Mouse (Mus musculus) ES-E14 (cell line): ENCODE measurements at regions not wholly inside any gene's neighbourhood (a gene's known extent, or its start where the extent isn't known, plus 50 kb on each side); places are given as distances from the start of the nearest gene placed in this dataset.

Experiments
- DNase-seq: peaks from one replicate; pipeline ENCODE4 v3.0.0-alpha.2; 2013; ENCODE audit warnings: low read depth, low spot score
- H3K27ac ChIP-seq: 2 replicates; pipeline ENCODE4 v1.5.1; 2012; ENCODE audit warnings: low read depth, mild to moderate bottlenecking, low read length, moderate library complexity, mixed read lengths; ENCODE audit not compliant: poor library complexity, insufficient read depth, severe bottlenecking
- H3K36me3 ChIP-seq: 2 replicates; pipeline ENCODE4 v1.6.1; 2012; ENCODE audit warnings: mild to moderate bottlenecking, low read length, moderate library complexity, mixed read lengths; ENCODE audit not compliant: control insufficient read depth, poor library complexity, insufficient read depth, severe bottlenecking
- H3K4me1 ChIP-seq, 2 experiments: fragments of 150-350 bp in 1 of 2; sonication (generic) in 1 of 2; 2 replicates each; pipeline ENCODE4 v1.6.1; 2012; ENCODE audit warnings: low read length in 2 of 2, mild to moderate bottlenecking in 1 of 2, mixed read lengths in 1 of 2; ENCODE audit not compliant: control insufficient read depth in 2 of 2, insufficient read depth in 2 of 2, poor library complexity in 1 of 2
- H3K4me3 ChIP-seq, 2 experiments: fragments of 150-350 bp in 1 of 2; sonication (generic) in 1 of 2; 2 replicates each; pipeline ENCODE4 v1.5.1; 2012; ENCODE audit warnings: low read length in 2 of 2, low read depth in 1 of 2, mild to moderate bottlenecking in 1 of 2, mixed read lengths in 1 of 2; ENCODE audit not compliant: insufficient read depth in 1 of 2, poor library complexity in 1 of 2, severe bottlenecking in 1 of 2
- H3K9ac ChIP-seq: 2 replicates; pipeline ENCODE4 v1.6.1; 2012; ENCODE audit warnings: low read depth, mild to moderate bottlenecking, low read length, mixed read lengths; ENCODE audit not compliant: poor library complexity, insufficient read depth, severe bottlenecking
- H3K9me3 ChIP-seq: fragments of 150-350 bp; sonication (generic); 2 replicates; pipeline ENCODE4 v1.6.1; 2012; ENCODE audit warnings: low read depth, mild to moderate bottlenecking, low read length; ENCODE audit not compliant: control insufficient read depth, insufficient read depth
- CHD2 ChIP-seq: IDR thresholded peaks from 2 replicates; pipeline ENCODE4 v1.6.1; 2014; ENCODE audit warnings: mild to moderate bottlenecking, low read depth, low read length, inconsistent platforms
- HCFC1 ChIP-seq: IDR thresholded peaks from 2 replicates; pipeline ENCODE4 v1.6.1; 2012; ENCODE audit warnings: low read length, inconsistent platforms, borderline replicate concordance; ENCODE audit not compliant: insufficient read depth
- MAFK ChIP-seq: IDR thresholded peaks from 2 replicates; pipeline ENCODE4 v1.6.1; 2014; ENCODE audit warnings: mild to moderate bottlenecking, low read depth, low read length, inconsistent platforms; ENCODE audit not compliant: insufficient read depth
- ZC3H11A ChIP-seq: IDR thresholded peaks from 2 replicates; pipeline ENCODE4 v1.6.1; 2012; ENCODE audit warnings: low read depth, mild to moderate bottlenecking, inconsistent platforms, low read length, borderline replicate concordance
- ZNF384 ChIP-seq: IDR thresholded peaks from 2 replicates; pipeline ENCODE4 v1.6.1; 2012; ENCODE audit warnings: low read depth, low read length, inconsistent platforms
- in situ Hi-C, 2 experiments: fragments of 600-800 bp; cut with MboI; formaldehyde crosslinking; loops; one replicate each; pipeline ENCODE4 v1.15.1; 2025; ENCODE audit warnings: low sequenced_read_pairs in 2 of 2, inconsistent platforms in 1 of 2; ENCODE audit not compliant: unreplicated experiment in 2 of 2

- H3K9me3 ChIP-seq: no peaks in the 10 kb centered on the region
- no peak overlapping the region for H3K4me3 ChIP-seq
- no peak overlapping the region for H3K27ac ChIP-seq
- in situ Hi-C loops: loop anchor here in 1 of 2 experiments (25.0 kb wide), 1 partner anchor 342 kb away; the partner anchor contains the start of gene Kcns3
- H3K4me1 ChIP-seq: no peaks in the 10 kb centered on the region
- TF ChIP-seq ZNF384 (no peak), ZC3H11A (no peak), CHD2 (no peak), MAFK (no peak), HCFC1 (no peak)
- no peak overlapping the region for H3K9ac ChIP-seq
- no peaks in the 10 kb centered on the region for H3K36me3 ChIP-seq
- DNase-seq: no peak
Measured at GRCm38 (mm10) chr12:10820335-10820734, 330.5 kb downstream of the Kcns3 start.

- in situ Hi-C loops: loop anchor here in 1 of 2 experiments (25.0 kb wide), 1 partner anchor 344 kb away; the partner anchor contains the start of gene Kcns3
- H3K9me3 ChIP-seq: no peaks in the 10 kb centered on the region
- no peaks in the 10 kb centered on the region for H3K4me1 ChIP-seq
- DNase-seq: no peak
- H3K4me3 ChIP-seq: no peak overlapping the region
- no peaks in the 10 kb centered on the region for H3K36me3 ChIP-seq
- TF ChIP-seq MAFK: no peak
- TF ChIP-seq CHD2: no peak
- no peak for TF ChIP-seq HCFC1
- no peak for TF ChIP-seq ZC3H11A
- TF ChIP-seq ZNF384: no peak
- no peak overlapping the region for H3K27ac ChIP-seq
- no peak overlapping the region for H3K9ac ChIP-seq
Measured at GRCm38 (mm10) chr12:10818083-10818482, 332.8 kb downstream of the Kcns3 start.

GRCm38 (mm10) chr12:10817516-10817915, 333.3 kb downstream of the Kcns3 start:
- Histone ChIP-seq H3K9ac (no peak overlapping the region), H3K27ac (no peak overlapping the region), H3K9me3 (no peaks in the 10 kb centered on the region), H3K4me3 (no peak overlapping the region), H3K36me3 (no peaks in the 10 kb centered on the region), H3K4me1 (no peaks in the 10 kb centered on the region)
- TF ChIP-seq HCFC1 (no peak), CHD2 (no peak), MAFK (no peak)
- no peak for DNase-seq
- in situ Hi-C loops: loop anchor here in 1 of 2 experiments (25.0 kb wide), 1 partner anchor 345 kb away; the partner anchor contains the start of gene Kcns3

GRCm38 (mm10) chr12:10810597-10810996, 340.3 kb downstream of the Kcns3 start:
- Histone ChIP-seq H3K36me3 (no peaks in the 10 kb centered on the region), H3K4me3 (no peak overlapping the region), H3K9ac (no peak overlapping the region), H3K27ac (no peak overlapping the region), H3K4me1 (no peaks in the 10 kb centered on the region), H3K9me3 (no peaks in the 10 kb centered on the region)
- TF ChIP-seq CHD2 (no peak), HCFC1 (no peak), ZC3H11A (no peak), ZNF384 (no peak), MAFK (no peak)
- no peak for DNase-seq
- in situ Hi-C loops: loop anchor here in 1 of 2 experiments (25.0 kb wide), 1 partner anchor 352 kb away; the partner anchor contains the start of gene Kcns3

- Histone ChIP-seq H3K9ac (no peak overlapping the region), H3K36me3 (no peaks in the 10 kb centered on the region), H3K27ac (no peak overlapping the region), H3K4me3 (no peak overlapping the region), H3K9me3 (no peaks in the 10 kb centered on the region), H3K4me1 (no peaks in the 10 kb centered on the region)
- DNase-seq: peak; percentile 3
- in situ Hi-C loops: loop anchor here in 1 of 2 experiments (25.0 kb wide), 1 partner anchor 358 kb away; the partner anchor contains the start of gene Kcns3
- TF ChIP-seq MAFK: no peak
- 0 out of 2 replicates have a peak, but pooled peaks have one; percentile 13 for TF ChIP-seq ZC3H11A
Measured at GRCm38 (mm10) chr12:10804491-10804890, 346.4 kb downstream of the Kcns3 start.
